Mouse (Mus musculus) right cerebral cortex, adult 2 months (tissue): Measurements from ENCODE around the gene Brap.
A peak's percentile ranks its signal among the peaks of the same experiment; 100 is the strongest.
"Not testable (repeated sequence)": the region's sequence is repeated elsewhere in the genome, so short reads cannot be mapped to it uniquely, and the experiment has no call there.

Experiments
- DNase-seq, 2 experiments: peaks; one replicate each; pipeline ENCODE4 v3.0.0; 2021 to 2022; ENCODE audit warnings: low spot score in 2 of 2

The Brap gene

DNA sequence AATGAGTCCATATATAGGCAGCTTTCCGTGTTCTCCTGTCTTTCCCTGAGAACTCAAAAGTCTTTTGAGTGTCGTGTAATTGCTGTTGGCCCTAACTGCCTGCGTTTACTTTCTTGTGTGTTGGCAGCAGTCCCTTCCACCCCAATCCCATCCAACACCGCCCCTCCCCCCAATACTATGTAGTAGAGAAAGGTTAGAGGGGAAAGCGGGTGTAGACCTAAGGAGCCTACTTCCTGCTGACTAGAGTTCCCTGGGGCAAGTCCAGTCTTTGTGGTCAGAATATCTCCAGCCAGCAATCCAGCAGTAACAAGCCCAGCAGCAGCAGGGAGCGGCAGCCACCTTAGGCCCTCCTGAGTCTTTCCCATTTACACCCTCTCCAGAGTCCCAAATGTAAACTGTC, 8.0 kb downstream of the Brap start:
- no peak for DNase-seq

DNA sequence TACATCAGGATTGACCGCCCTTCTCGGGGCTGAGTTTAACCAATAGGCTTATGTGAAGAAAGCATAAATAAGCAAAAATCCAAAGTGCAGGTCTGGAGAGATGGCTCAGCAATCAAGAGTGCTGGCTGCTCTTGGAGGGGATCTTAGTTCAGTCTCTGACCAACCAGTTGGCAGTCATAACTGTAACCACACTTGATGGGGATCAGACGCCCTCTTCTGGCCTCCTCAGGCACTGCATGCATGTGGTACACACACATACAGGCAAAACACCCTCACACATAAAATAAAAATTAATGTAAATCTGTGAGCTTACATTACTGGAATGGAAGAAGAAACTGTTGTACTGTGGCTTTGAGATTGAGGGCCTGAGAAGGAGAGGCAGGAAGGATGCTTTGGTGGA, 10.0 kb downstream of the Brap start:
- no peak for DNase-seq

DNA sequence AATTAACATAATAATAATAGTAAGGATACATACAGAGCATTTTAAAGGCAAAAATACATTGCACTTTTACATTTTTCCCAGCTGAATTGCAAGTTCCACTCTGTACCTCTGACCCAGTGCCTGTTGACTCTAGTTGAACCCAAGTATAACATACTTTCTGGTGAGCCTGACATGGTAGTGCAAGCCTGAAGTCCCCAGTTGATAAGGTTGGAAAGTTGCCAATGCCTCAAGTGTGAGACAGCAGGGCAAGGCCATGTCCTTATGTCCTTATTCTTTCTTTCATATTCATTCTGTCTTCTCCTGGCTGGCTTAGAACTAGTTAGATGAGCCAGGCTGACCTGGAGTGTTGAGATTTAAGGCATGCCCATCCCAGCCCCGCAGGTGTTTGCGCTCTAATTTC, 21.9 kb downstream of the Brap start:
- no peak for DNase-seq

DNA sequence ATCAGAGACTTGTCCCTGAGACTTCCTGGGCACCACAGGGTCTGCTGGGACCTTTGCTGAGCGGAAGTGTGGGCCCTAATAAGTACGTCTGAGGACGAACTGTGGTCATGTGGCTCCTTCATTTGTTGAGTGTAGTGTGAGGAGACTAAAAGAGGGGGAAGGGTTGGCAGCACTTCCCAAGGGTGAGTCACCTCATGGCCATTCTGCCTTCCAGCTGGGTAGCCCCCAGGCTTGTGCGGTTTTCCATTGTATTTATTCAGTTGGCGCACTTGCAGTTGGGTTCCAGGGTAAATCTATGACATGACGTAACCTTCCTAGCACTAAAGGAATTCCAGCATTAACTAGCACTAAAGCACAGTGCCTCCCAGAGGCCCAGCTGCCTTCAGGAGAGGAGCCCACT, 25.1 kb downstream of the Brap start:
- DNase-seq = no peak

DNA sequence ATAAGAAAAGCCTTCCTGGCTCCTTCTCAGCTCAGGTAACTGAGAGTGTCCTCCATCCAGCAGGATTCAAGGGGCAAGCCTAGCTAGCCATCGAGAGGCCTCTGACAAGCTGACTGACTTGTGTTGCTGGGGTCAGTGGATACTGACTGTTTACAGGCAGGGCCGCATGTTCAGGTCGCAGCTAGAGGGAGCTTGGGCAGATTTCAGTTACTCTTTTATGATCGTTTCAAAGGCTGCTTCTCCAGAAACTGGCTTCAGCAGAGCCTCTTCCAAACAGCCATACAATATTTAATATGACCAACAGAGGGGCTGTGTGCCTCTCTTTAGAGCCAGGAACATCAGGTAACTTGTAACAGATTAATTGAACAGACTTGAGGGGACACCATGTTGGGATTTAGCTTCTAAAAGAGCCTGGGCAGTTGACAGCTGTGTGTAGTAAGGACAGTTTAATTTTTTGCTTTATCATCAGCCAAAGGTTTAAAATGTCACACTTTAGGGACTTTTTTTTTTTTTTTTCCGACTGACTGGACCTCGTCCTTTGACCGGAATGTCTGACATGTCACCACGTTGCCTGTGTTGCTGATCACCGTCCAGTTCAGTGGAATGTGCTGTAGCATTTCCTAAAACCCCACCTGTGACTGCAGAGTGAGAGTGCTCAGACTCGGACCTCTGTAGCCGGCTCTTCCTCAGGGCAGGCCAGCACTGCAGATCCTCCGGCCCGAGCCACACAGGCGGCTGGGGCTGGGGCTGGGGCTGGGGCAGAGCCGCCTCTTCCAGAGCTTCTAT, 25.9 kb downstream of the Brap start:
- no peak for DNase-seq

DNA sequence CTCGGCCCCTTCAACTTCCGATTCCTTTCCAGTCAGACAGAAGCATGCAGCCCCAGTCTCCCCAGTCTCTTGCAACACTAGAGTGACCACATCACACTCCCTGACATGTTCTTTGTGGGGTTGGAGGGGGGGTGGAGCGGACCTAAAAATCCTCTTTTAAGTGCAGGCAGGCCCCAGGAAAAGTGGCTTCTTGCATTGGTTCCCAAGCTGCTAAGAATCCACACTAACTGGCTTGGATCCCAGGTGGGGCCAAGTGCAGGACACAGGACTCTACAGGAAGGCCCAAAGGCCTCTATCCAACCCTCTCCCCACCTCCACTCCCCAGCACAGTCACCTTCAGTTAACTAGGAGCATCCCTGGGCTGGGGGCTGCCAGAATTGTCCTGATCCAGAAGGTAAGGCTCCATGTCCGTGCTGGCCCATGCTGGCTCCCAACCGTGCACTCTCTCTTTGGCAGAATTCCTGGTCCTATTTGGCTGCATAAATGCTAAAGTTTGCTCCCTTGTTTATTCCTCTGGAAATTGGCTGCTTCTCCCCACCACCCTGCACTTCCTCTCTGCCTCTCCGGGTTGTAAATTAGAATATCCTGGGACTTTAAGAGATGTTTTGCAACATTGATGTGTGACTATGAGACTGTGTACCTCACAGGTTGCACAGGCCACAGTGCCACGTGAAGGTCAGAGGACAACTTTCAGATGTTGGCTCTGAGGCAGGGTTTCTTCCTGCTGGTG, 30.3 kb downstream of the Brap start:
- DNase-seq = no peak

DNA sequence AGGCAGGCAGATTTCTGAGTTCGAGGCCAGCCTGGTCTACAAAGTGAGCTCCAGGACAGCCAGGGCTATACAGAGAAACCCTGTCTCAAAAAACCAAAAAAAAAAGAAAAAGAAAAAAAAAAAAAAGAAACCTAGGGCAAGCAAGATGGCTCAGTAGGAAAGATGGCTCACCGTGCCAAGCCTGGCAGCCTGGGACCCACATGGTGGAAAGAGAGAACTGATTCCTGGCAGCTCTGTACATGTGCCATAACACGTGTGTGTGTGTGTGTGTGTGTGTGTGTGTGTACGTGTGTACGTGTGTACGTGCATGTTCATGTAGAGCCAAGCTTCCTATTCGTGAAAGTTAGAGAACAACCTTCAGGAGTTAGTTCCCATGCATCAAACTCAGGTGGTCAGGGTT, 31.1 kb downstream of the Brap start:
- not testable (repeated sequence) for DNase-seq

DNA sequence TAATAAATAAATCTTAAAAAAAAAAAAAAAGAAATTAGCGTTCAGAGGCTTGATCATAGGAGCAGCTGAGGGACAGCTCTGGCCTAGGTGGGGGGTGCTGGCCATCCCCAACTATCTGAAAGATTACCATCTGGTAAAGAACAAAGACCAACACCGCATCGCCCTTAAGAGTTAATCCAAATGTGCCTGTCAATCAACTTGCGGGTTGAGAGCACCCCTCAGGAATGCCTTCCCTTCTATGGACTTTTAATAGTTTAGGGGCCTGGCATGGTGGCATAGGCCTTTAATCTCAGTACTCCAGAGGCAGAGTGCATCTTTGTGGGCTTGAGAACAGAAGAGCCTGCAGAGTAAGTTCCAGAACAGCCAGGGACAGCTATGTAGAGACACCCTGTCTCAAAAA, 32.5 kb downstream of the Brap start:
- no peak for DNase-seq

DNA sequence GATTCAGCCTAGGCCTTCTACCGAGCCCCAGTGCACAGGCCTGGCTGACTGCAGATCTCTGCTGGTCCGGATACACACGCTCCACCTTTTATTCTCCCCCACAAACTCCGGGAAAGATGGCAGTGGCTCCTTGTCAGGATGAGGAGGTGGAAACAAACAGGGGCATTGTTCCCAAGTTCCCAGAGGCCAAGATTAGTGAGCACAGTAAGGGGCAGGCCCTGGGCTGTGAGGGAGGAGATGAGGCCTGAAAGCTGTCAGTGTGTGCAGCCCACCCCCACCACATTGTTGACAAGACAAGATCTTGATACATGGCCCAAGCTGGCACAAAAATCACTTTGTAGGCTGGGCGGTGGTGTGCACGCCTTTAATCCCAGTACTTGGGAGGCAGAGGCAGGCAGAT, 36.4 kb downstream of the Brap start:
- DNase-seq = no peak

DNA sequence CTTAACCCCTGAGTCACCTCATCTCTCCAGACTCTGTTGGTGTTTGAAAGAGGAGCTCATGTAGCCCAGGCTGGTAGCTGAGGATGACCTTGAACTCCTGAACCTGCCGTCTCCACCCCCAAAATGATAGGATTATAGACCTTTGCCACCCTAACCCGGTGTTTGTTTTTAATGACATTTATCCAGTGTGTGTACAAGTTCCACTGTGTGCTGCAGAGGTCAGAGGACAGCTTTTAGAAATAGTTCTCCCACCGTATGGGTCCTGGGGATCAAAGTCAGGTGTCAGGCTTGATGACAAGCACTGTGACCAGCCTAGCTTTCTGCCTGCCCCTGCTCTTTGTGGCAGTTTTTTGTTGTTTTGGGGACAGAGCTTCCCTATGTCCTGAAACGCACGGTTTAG, 39.5 kb downstream of the Brap start:
- no peak for DNase-seq

DNA sequence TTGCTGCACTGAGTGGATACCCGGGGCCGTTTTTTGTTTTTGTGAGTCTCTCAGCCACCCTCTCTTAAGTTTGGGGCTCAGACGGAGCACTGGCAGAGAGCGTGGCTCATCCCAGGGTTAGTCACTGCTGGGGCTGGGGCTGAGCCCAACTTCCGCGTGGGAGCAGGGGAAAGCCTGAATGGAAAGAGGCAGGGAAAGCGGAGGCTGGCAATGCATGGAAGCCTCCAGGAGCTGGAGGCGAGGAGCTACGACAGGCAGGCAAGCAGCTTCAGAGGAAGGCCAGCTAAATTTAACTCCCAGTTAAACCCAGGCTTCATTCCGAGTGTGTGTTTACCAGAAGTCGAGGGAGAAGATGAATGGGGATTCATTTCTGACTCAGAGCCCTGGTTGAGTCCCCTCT, 40.1 kb downstream of the Brap start:
- DNase-seq = peak; percentile 77 to 86

DNA sequence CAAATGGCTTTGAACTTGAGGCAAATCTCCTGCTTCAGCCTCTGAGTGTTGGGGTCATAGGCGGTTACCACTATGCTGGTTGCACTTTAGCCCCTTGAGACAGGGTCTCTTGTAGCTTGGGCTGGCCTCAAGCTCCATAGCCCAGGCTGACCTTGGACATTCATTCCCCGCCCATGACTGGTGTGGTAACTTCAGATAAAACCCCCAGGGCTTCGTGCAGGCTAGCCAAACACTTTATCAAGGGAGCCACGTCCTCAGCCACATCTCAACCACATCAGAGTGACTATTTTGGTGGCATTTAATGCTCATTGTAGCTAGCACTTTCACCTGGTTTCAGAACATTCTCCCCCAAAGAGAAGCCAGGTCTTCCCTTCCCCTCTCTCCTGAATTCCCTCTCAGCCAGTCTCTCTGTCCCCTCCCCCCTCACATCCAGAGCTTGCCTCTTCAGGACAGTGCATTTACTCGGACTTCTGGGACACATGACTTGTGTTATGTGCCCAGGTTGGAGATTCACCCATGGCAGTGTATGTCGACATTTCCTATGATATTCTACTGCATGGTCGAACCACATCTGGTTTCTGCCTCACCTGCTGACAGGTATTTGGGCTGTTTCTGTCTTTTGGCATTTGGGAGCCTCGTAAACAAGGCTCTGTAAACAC, 40.9 kb downstream of the Brap start:
- DNase-seq = no peak

DNA sequence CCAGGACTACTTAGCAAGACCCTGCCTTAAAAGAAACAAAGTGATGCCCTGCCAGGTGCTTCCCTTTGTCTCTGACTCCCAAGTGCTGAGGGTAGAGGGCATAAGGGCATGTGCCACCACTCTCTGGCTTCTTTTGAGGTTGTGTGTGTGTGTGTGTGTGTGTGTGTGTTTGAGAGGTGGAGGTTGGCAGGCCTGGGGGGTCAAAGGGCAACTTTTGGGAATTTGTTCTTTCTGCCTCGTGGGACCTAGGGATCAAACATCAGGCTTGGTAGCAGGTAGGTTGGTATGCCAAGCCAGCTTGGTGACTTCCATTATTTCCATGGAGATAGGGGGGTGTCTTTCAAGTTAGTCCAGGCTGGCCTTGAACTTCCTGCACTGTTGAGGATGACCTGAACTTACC, 43.0 kb downstream of the Brap start:
- DNase-seq = no peak

DNA sequence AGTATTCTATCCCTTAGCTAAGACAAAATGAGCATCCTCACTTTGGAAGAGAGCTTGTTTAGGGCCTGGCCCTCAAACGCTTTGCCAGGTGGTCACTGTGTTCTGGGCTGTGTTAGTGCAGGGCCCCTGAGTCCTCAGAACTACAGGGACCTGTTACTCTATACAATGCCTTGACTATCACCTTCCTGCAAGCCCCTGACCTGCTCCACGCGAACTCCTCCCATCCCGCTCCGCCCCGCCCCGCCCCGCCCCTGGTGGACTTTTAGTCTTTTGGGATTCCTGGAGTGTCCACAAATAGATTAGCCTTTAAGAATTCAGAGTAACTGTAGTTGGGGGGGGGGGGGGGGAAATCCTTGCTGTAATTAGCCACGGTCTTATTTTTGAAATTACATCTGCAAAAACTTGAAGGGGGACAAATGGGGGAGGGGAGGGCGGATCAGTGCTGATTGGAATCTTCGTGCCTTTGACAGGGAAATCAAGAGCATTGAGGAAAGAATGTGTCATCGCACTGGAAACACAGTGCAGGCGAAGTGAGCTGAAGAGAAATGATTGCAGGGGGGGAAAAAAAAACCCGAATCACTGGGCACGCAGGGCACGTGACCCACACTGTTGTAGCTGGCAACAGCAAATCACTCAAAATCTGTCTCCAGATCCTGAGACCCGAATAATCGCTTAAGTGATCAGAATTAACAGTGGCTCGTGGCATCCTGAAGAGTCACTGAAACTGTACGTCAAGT, 44.3 kb downstream of the Brap start:
- no peak for DNase-seq

DNA sequence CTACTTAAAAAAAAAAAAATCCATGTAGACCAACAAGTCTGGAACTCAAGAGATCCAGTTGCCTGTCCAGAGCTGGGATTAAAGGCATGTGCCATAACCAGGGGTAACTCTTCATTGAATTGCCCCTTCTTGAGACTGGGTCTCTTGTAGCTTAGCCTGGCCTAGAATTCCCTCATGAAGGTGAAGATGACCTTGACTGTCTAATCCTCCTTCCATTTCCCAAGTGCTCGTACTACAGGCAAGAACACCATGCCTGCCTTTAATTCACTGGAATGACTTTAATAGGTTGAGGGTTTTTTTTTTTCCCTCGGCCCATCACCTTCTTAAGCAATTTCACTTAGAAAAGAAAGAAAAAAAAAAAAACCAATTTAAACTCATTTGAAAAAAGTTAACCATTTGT, 50.0 kb downstream of the Brap start:
- DNase-seq = no peak

DNA sequence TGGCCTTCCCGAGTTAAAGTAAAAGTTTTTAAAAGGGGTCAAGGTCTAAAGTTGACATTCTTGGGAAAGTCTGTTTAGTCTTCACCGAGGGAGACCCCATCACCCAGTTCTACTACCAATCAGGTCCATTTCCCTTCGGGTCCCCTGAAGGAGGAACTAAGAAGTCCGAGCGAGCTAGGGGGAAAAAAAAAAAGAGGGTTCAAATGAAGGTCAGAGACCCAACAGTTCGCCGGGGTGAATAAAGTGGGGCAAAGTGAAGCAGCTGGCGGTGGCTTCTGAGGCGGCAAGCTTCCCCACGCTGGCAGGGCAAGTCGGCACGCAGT, 50.4 kb downstream of the Brap start:
- no peak for DNase-seq

DNA sequence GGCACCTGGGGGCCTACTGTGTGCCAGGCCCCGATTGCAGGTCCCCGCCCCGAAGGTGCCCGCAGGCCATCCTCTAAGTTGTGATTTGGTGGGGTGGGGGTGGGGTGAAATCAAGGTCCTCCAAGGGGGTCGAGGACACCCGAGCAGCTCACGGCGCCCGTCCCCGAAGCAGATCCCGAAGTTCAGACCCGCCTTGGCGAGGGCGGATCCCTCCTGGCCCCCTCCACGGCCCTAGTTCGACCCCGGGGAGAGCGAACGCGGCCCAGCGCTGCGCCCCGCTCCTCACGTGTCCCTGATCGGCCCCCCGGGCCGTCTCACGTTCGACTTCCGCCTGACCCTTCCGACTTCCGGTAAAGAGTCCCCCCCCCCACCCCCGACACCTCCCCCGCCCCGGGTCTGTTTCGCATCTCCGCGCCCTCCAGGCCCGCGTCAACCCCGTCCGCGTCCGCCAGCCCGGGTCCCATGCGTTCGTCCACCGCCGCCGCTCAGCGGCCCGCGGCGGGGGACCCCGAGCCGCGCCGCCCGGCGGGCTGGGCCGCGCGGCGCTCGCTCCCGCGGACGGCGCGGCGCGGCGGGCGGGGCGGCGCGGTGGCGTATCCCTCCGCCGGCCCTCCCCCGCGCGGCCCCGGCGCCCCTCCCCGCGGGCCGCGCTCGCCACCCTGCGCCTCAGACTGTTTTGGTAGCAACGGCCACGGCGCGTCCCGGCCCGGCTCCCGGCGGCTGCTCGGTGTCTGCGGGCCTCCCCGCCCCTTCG, 51.0 kb downstream of the Brap start, which contains the start of gene Atxn2:
Gene Atxn2, plus strand, starts transcription at position 164 of the 754 bp plus-strand sequence.
- peak; percentile 73 to 80 for DNase-seq

DNA sequence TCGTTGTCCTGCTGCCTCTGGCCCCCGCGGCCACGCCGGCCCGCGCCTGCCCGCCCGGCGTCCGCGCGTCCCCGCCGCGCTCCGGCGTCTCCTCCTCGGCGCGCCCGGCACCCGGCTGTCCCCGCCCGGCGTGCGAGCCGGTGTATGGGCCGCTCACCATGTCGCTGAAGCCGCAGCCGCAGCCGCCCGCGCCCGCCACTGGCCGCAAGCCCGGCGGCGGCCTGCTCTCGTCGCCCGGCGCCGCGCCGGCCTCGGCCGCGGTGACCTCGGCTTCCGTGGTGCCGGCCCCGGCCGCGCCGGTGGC, 51.5 kb downstream of the Brap start:
- DNase-seq = no peak

DNA sequence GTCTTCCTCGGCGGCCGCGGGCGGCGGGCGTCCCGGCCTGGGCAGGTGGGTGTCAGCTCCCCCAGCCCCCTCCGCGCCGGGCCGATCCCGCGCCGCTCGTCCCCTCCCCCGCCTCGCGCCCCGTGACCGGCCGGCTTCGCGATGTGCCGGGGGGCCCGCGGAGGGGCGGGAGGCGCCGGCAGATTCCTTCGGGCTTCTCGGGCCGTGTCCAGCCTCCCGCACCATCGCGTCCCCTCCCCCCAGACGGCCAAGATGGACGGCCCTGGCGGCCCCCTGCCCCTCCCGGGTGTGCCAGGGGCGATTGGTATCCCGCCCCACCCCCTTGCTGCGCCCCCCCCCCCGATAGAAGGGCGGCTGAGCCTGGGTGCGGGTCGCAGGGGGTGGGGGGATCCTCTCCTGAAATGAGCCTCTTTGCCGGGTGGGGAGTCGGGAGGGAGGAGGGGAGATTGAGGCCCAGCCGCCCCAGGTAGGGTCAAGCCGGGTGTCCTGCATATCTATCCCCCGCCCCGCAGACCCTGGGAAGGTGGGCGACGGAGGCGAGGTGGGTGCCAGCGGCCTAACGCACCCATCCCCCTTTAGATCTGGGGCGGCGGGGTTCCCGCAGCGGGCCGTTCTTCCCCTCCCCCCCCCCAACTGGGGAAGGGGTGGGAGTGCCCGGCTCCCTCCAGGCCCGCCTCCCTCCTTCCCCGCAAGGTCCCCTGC, 52.0 kb downstream of the Brap start:
- no peak for DNase-seq

DNA sequence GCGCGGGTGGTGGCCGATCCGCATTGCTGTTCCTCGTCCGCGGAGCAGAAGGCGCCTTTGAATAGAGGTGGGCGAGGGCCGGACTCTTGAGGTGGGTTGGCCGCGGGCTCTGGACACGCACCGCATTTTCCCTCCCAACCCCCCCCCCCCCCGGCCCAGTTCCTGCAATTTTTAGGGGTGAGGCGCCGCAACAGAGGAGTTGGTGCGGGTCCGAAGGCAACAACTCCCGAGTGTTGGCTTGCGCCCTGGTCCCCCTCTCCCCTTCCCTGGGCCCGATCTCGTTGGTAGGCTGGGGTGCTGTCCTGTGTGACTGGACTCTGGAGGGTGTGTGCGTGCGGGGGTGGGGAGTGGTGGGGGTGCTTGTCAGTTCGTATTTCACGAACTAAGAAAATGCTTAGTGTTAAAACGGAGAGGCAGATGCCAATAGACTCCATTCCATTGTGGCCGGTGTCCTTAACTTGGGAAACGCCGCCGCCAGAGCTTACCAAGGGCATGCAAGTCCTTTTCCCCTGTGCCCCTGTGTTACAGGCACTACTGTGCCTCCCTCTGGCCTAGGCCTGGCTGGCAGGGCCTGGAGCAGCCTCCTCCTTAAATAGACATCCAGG, 52.7 kb downstream of the Brap start:
- peak in 1 of 2 experiments; percentile 44 for DNase-seq

DNA sequence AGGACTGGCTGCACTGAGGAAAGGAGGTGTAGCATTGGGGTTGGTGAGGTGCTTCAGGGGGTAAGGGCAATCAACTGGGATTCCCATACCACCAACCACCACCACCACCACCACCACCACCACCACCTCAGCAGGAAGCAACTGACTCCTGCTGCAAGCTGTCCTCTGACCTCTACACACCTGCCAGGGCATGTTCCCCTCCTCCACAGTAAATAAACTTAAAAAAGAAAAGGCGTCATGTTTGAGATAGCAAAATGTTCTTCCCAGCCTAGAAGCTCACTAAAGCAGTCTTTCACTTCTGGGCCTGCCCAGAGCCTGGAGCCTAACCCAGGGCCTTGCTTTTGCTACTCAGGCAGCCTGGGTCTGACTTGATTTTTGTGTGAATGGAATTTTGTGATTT, 54.0 kb downstream of the Brap start:
- DNase-seq = no peak
